Mouse (Mus musculus): Measurements from ENCODE around the gene Tymp. TPM values are rescaled to one million over a fixed set of nuclear protein-coding genes. Genes with fewer than 3 reads are reported as not detected.

Tymp gene
- polyA plus RNA-seq, 1 experiment from 2014 or later, result 1.0 TPM

- no peaks in the 10 kb centered on the region for H3K9me3 ChIP-seq
- WGBS, result 9% methylated on average over 26 of the region's 26 CpGs
- peak within 1 kb of the TSS; percentile 19 for H3K4me3 ChIP-seq
- no peak for ATAC-seq (ENCODE audit: insufficient number of reproducible peaks, low FRiP score, low TSS enrichment, low read depth)
- peak within 1 kb of the TSS; percentile 40 for H3K4me2 ChIP-seq
- no peak within 1 kb of the TSS for H3K27ac ChIP-seq
- H3K4me1 ChIP-seq, result peaks cover 6% of the 10 kb centered on the region
- H3K9ac ChIP-seq, result no peak within 1 kb of the TSS
- no peaks in the 10 kb centered on the region for H3K36me3 ChIP-seq
- peaks cover 19% of the 10 kb centered on the region; the same call in 1 of the 2 replicates for H3K27me3 ChIP-seq
These were observed 53.9 kb downstream of the Tymp start, which contains the start of gene Adm2 for GRCm38 (mm10) chr15:89322670-89323522. Gene Adm2 (plus strand): TSS chr15:89322720.

Other genes with a start within 250 kb of the Tymp start
- gene Hdac10, start 248.3 kb downstream of the Tymp start, polyA plus RNA-seq (2015; fragmentation: Nextera tagmentation; extraction: Ambion mirVana), result 22.4 and 23.4 TPM in 2 replicates
- 7.1 and 15.4 TPM in 2 replicates for gene Mapk12, start 236.3 kb downstream of the Tymp start, polyA plus RNA-seq (2015; fragmentation: Nextera tagmentation; extraction: Ambion mirVana)
- 7.8 and 8.3 TPM in 2 replicates for gene Mapk11, start 227.4 kb downstream of the Tymp start, polyA plus RNA-seq (2015; fragmentation: Nextera tagmentation; extraction: Ambion mirVana)
- gene Plxnb2, start 196.3 kb downstream of the Tymp start, polyA plus RNA-seq (2015; fragmentation: Nextera tagmentation; extraction: Ambion mirVana), result 144 and 149 TPM in 2 replicates
- 12.4 and 13.0 TPM in 2 replicates for gene Dennd6b, start 180.5 kb downstream of the Tymp start, polyA plus RNA-seq (2015; fragmentation: Nextera tagmentation; extraction: Ambion mirVana)
- 24.5 and 25.0 TPM in 2 replicates for gene Ppp6r2, start 165.5 kb downstream of the Tymp start, polyA plus RNA-seq (2015; fragmentation: Nextera tagmentation; extraction: Ambion mirVana)
- 50.9 and 55.3 TPM in 2 replicates for gene Sbf1, start 61.7 kb downstream of the Tymp start, polyA plus RNA-seq (2015; fragmentation: Nextera tagmentation; extraction: Ambion mirVana)
- 1.6 and 1.9 TPM in 2 replicates for gene Adm2, start 54.3 kb downstream of the Tymp start, polyA plus RNA-seq (2015; fragmentation: Nextera tagmentation; extraction: Ambion mirVana)
- gene Miox, start 42.6 kb downstream of the Tymp start, polyA plus RNA-seq (2015; fragmentation: Nextera tagmentation; extraction: Ambion mirVana), result not detected in 2 replicates
- 67.8 and 77.2 TPM in 2 replicates for gene Lmf2, start 21.4 kb downstream of the Tymp start, polyA plus RNA-seq (2015; fragmentation: Nextera tagmentation; extraction: Ambion mirVana)
- 151 and 161 TPM in 2 replicates for gene Ncaph2, start 21.3 kb downstream of the Tymp start, polyA plus RNA-seq (2015; fragmentation: Nextera tagmentation; extraction: Ambion mirVana)
- 5.5 and 5.6 TPM in 2 replicates for gene Sco2, start 3.2 kb downstream of the Tymp start, polyA plus RNA-seq (2015; fragmentation: Nextera tagmentation; extraction: Ambion mirVana)
- 0.42 and 0.56 TPM in 2 replicates for gene Odf3b, start 2.2 kb upstream of the Tymp start, polyA plus RNA-seq (2015; fragmentation: Nextera tagmentation; extraction: Ambion mirVana)
- gene Klhdc7b, start 7.9 kb upstream of the Tymp start, polyA plus RNA-seq (2015; fragmentation: Nextera tagmentation; extraction: Ambion mirVana), result not detected in 2 replicates
- not detected in 2 replicates for gene Syce3, start 33.5 kb upstream of the Tymp start, polyA plus RNA-seq (2015; fragmentation: Nextera tagmentation; extraction: Ambion mirVana)
- 0.91 and 6.1 TPM in 2 replicates for gene Cpt1b, start 48.8 kb upstream of the Tymp start, polyA plus RNA-seq (2015; fragmentation: Nextera tagmentation; extraction: Ambion mirVana)
- gene C730034F03Rik, start 52.5 kb upstream of the Tymp start, polyA plus RNA-seq (2015; fragmentation: Nextera tagmentation; extraction: Ambion mirVana), result 2.1 and 3.5 TPM in 2 replicates
- 0.16 TPM in 1 of 2 replicates, not detected in the other for gene Gm44502, start 52.7 kb upstream of the Tymp start, polyA plus RNA-seq (2015; fragmentation: Nextera tagmentation; extraction: Ambion mirVana)
- 53.0 and 55.5 TPM in 2 replicates for gene Chkb, start 52.9 kb upstream of the Tymp start, polyA plus RNA-seq (2015; fragmentation: Nextera tagmentation; extraction: Ambion mirVana)
- 0.63 and 0.82 TPM in 2 replicates for gene Mapk8ip2, start 76.9 kb upstream of the Tymp start, polyA plus RNA-seq (2015; fragmentation: Nextera tagmentation; extraction: Ambion mirVana)
- gene Arsa, start 100.4 kb upstream of the Tymp start, polyA plus RNA-seq (2015; fragmentation: Nextera tagmentation; extraction: Ambion mirVana), result 27.6 and 31.7 TPM in 2 replicates
- 1.2 and 1.7 TPM in 2 replicates for gene Shank3, start 122.6 kb upstream of the Tymp start, polyA plus RNA-seq (2015; fragmentation: Nextera tagmentation; extraction: Ambion mirVana)
- 0.22 TPM in 1 of 2 replicates, not detected in the other for gene Acr, start 191.3 kb upstream of the Tymp start, polyA plus RNA-seq (2015; fragmentation: Nextera tagmentation; extraction: Ambion mirVana)
- 38.0 and 38.4 TPM in 2 replicates for gene Rabl2, start 214.9 kb upstream of the Tymp start, polyA plus RNA-seq (2015; fragmentation: Nextera tagmentation; extraction: Ambion mirVana)

Data from limb, embryonic 15.5 days (tissue).